Mouse (Mus musculus) forelimb bud, embryonic 11.5 days (tissue): ENCODE data around the gene Pcgf2.
A peak's percentile ranks its signal among the peaks of the same experiment; 100 is the strongest.
"Not testable (repeated sequence)": the region's sequence is repeated elsewhere in the genome, so short reads cannot be mapped to it uniquely, and the experiment has no call there.

ENCODE experiments used
- DNase-seq: peaks from one replicate; pipeline ENCODE4 v3.0.0-alpha.2; 2012; ENCODE audit warnings: low read depth, low spot score

Gene Pcgf2

GRCm38 (mm10) chr11:97700003-97700745 is at the start of gene Pcgf2:
Gene Pcgf2 (minus strand): TSS chr11:97700497.
- no peak for DNase-seq

GRCm38 (mm10) chr11:97748496-97748895 is 48.2 kb upstream of the Pcgf2 start:
- DNase-seq: no peak

- DNase-seq: no peak
Measured at GRCm38 (mm10) chr11:97747773-97748172, 47.5 kb upstream of the Pcgf2 start.

GRCm38 (mm10) chr11:97745331-97745721 is 45.0 kb upstream of the Pcgf2 start:
- no peak for DNase-seq

GRCm38 (mm10) chr11:97744718-97745330 is 44.5 kb upstream of the Pcgf2 start:
- DNase-seq: peak; percentile 99

GRCm38 (mm10) chr11:97744063-97744717 is 43.9 kb upstream of the Pcgf2 start, which contains the start of gene Pip4k2b:
Gene Pip4k2b (minus strand): TSS chr11:97744704.
- DNase-seq: peak; percentile 32

- DNase-seq: no peak
Measured at GRCm38 (mm10) chr11:97743423-97743822, 43.1 kb upstream of the Pcgf2 start.

GRCm38 (mm10) chr11:97742591-97742990 is 42.3 kb upstream of the Pcgf2 start:
- DNase-seq: no peak

GRCm38 (mm10) chr11:97742157-97742556 is 41.9 kb upstream of the Pcgf2 start:
- DNase-seq: no peak

GRCm38 (mm10) chr11:97740190-97740589 is 39.9 kb upstream of the Pcgf2 start:
- no peak for DNase-seq

GRCm38 (mm10) chr11:97739155-97739554 is 38.9 kb upstream of the Pcgf2 start:
- no peak for DNase-seq

- peak; percentile 11 for DNase-seq
Measured at GRCm38 (mm10) chr11:97738703-97739102, 38.4 kb upstream of the Pcgf2 start.

- DNase-seq: no peak
Measured at GRCm38 (mm10) chr11:97737600-97737999, 37.3 kb upstream of the Pcgf2 start.

GRCm38 (mm10) chr11:97736645-97737044 is 36.3 kb upstream of the Pcgf2 start:
- DNase-seq: no peak

GRCm38 (mm10) chr11:97734810-97735209 is 34.5 kb upstream of the Pcgf2 start:
- DNase-seq: not testable (repeated sequence)

GRCm38 (mm10) chr11:97733689-97734088 is 33.4 kb upstream of the Pcgf2 start:
- peak; percentile 67 for DNase-seq

GRCm38 (mm10) chr11:97728730-97729129 is 28.4 kb upstream of the Pcgf2 start:
- DNase-seq: no peak

- DNase-seq: no peak
Measured at GRCm38 (mm10) chr11:97728311-97728710, 28.0 kb upstream of the Pcgf2 start.

GRCm38 (mm10) chr11:97723709-97724108 is 23.4 kb upstream of the Pcgf2 start:
- no peak for DNase-seq

GRCm38 (mm10) chr11:97721338-97721737 is 21.0 kb upstream of the Pcgf2 start:
- no peak for DNase-seq

- DNase-seq: no peak
Measured at GRCm38 (mm10) chr11:97719041-97719440, 18.7 kb upstream of the Pcgf2 start.

- DNase-seq: no peak
Measured at GRCm38 (mm10) chr11:97718281-97718860, 18.1 kb upstream of the Pcgf2 start.
